Mouse (Mus musculus) neutrophil, adult 5-6 weeks (primary cell): ENCODE results near the gene Cpt1c. TPM values are rescaled to one million over a fixed set of nuclear protein-coding genes. Genes with fewer than 3 reads are reported as not detected.

Source experiments
- ATAC-seq: fragments of 151-379, 151-347 bp; 2 replicates; pipeline ENCODE4 v1.8.0; 2017; ENCODE audit warnings: mild to moderate bottlenecking, moderate TSS enrichment; ENCODE audit not compliant: insufficient number of reproducible peaks, poor library complexity, low FRiP score, severe bottlenecking; ENCODE audit errors: extremely low read depth
- total RNA-seq: library from RNA; stranded (forward); fragments of 200-1000 nt; gene quantifications from 2 replicates; pipeline ENCODE4 v1.2.3, GENCODE M21; 2017

Cpt1c gene
- total RNA-seq, 1 experiment from 2014 or later: not detected

DNA sequence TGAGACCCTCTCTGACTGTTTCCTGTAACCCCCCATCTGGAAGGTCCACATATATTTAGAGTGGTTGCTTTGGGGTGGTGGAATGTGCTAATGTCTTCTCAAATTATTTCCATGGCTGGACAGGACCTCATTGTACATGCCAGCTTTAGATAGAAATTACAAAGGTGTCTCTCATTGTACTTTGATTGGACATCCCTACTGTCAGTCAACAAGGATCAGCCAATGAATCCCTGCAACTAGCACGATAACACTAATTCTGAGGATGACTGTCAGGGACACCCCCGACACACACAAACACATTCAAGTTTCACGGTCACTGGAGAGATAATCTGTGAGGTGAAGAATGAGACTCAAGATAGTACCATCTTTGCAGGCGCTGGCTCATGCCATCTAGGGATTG lies 36.0 kb downstream of the Cpt1c start:
- no peak for ATAC-seq

DNA sequence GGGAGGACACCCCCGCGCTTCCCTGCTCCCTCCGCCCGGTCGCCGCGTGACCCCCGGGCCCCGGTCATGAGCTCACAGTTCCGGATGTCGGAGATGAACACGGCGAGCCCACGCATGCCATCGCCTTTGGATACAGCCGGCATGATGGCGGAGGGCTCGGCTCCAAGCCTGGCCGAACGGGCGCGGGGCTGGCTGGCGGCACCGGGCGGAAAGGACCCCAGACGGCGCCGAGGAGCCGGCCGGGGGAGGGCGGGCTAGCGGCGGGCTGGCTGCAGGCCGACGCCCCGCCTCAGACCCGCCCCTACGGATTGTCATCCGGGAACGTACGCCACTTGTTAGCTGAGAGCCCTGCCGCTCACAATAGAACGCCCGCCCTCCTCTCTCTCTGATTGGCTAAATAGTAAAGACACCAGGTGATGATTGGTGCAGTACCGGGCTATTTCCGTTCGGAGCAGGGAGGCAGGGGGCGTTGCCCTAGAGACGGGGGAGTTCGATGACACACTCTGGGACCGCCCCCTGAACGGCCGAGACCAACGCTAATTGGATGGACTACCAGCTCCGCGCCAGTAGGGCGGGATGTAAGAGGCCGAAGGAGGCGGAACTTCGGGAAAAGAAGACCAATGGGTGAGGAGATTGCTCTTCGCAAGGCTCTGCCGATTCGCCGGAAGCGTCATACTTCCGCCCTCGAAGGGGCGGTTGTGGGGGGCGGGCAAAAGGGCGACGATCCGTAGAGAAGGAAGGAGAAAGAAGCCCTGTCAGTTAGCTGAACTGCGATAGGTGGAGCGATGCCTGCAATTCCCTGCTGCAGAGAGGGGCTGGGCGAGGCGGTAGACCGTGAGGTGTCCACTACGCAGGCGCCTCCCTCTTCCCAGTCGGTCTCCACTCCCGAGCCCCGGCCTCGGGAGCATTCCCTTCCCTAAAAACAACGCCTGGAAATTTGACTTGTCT lies 45.2 kb downstream of the Cpt1c start, which contains the start of gene Ap2a1:
Gene Ap2a1 (minus strand): TSS at position 293 of the 948 bp plus-strand sequence.
- ATAC-seq: peak; percentile 94

- no peak for ATAC-seq
These were observed 46.1 kb downstream of the Cpt1c start for GRCm38 (mm10) chr7:44928570-44928969.

DNA sequence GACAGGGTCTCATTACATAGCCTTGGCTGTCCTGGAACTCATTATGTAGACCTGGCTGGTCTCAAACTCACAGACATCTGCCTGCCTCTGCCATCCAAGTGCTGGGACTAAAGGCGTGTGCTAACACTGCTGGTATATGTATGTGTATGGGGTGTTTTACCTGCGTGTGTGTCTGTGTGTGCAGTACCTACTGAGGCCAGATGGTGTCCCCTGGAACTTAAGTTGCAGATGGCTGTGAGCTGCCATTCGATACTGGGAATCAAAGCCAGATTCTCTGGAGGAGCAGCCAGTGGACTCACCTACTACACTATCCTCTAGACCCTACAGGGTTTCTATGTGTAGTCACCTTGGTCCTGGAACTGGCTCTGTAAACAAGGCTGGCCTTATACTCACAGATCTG lies 49.2 kb downstream of the Cpt1c start:
- no peak for ATAC-seq

- ATAC-seq: no peak
These were observed 52.1 kb downstream of the Cpt1c start for GRCm38 (mm10) chr7:44922530-44922929.

- ATAC-seq: no peak
These were observed 55.5 kb downstream of the Cpt1c start for GRCm38 (mm10) chr7:44919127-44919526.

GRCm38 (mm10) chr7:44918219-44918618 lies 56.4 kb downstream of the Cpt1c start:
- no peak for ATAC-seq

DNA sequence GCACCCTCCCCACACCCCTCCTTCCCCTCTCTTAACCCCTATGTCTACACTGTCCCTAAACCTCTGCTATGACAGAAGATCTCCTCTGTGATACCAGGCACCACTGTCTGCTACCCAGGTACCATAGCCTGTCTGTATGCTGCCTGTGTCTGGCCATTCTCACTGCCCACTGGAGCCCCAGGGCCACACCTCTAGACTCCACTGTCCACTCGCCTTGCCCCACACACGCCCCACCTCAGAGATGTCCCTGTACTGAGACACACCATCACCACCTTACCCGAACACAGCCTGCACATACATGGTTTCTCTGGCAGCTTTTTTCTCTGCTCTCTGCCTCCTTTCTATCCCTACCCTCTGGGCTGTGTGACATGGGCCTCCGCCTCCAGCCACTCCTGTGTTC lies 57.8 kb downstream of the Cpt1c start:
- ATAC-seq: no peak

GRCm38 (mm10) chr7:44916191-44916590 lies 58.5 kb downstream of the Cpt1c start:
- no peak for ATAC-seq

GRCm38 (mm10) chr7:44915314-44915713 lies 59.3 kb downstream of the Cpt1c start:
- ATAC-seq: no peak

GRCm38 (mm10) chr7:44914396-44914795 lies 60.3 kb downstream of the Cpt1c start:
- no peak for ATAC-seq

Other genes with a start within 250 kb of the Cpt1c start
- gene Vrk3, start 226.4 kb downstream of the Cpt1c start, total RNA-seq: 49.1 and 52.8 TPM in 2 replicates
- 0.98 and 1.5 TPM in 2 replicates for gene Zfp473, start 223.8 kb downstream of the Cpt1c start, total RNA-seq
- gene Nup62, start 158.8 kb downstream of the Cpt1c start, total RNA-seq: 40.6 and 42.0 TPM in 2 replicates
- gene Il4i1, start 158.5 kb downstream of the Cpt1c start, total RNA-seq: 25.3 and 28.3 TPM in 2 replicates
- 1.3 and 1.8 TPM in 2 replicates for gene Atf5, start 158.2 kb downstream of the Cpt1c start, total RNA-seq
- gene Akt1s1, start 125.9 kb downstream of the Cpt1c start, total RNA-seq: 26.4 and 37.0 TPM in 2 replicates
- 62.0 and 73.8 TPM in 2 replicates for gene Tbc1d17, start 125.8 kb downstream of the Cpt1c start, total RNA-seq
- gene Pnkp, start 117.7 kb downstream of the Cpt1c start, total RNA-seq: 95.7 and 102 TPM in 2 replicates
- 5.2 and 9.7 TPM in 2 replicates for gene Ptov1, start 105.1 kb downstream of the Cpt1c start, total RNA-seq
- gene Med25, start 82.1 kb downstream of the Cpt1c start, total RNA-seq: 23.5 and 26.8 TPM in 2 replicates
- 22.1 and 29.9 TPM in 2 replicates for gene Fuz, start 78.8 kb downstream of the Cpt1c start, total RNA-seq
- 23.9 and 29.8 TPM in 2 replicates for gene Ap2a1, start 45.4 kb downstream of the Cpt1c start, total RNA-seq
- not detected in 2 replicates for gene Tsks, start 31.6 kb downstream of the Cpt1c start, total RNA-seq
- 41.1 and 52.0 TPM in 2 replicates for gene Prmt1, start 11.7 kb upstream of the Cpt1c start, total RNA-seq
- gene Irf3, start 22.8 kb upstream of the Cpt1c start, total RNA-seq: 216 and 230 TPM in 2 replicates
- 17.8 and 20.9 TPM in 2 replicates for gene Bcl2l12, start 23.9 kb upstream of the Cpt1c start, total RNA-seq
- 35.7 and 39.7 TPM in 2 replicates for gene Scaf1, start 41.5 kb upstream of the Cpt1c start, total RNA-seq
- gene Rras, start 43.1 kb upstream of the Cpt1c start, total RNA-seq: 4.9 and 7.1 TPM in 2 replicates
- gene Prr12, start 78.0 kb upstream of the Cpt1c start, total RNA-seq: 7.6 and 10.2 TPM in 2 replicates
- gene Nosip, start 87.6 kb upstream of the Cpt1c start, total RNA-seq: 50.7 and 51.0 TPM in 2 replicates
- gene Prrg2, start 87.8 kb upstream of the Cpt1c start, total RNA-seq: 19.8 and 21.8 TPM in 2 replicates
- 9.2 and 16.1 TPM in 2 replicates for gene Rcn3, start 117.4 kb upstream of the Cpt1c start, total RNA-seq
- gene Fcgrt, start 129.0 kb upstream of the Cpt1c start, total RNA-seq: 29.6 and 32.2 TPM in 2 replicates
- gene Rps11, start 149.6 kb upstream of the Cpt1c start, total RNA-seq: 587 and 609 TPM in 2 replicates
- gene Rpl13a, start 153.9 kb upstream of the Cpt1c start, total RNA-seq: 2,520 and 3,147 TPM in 2 replicates
- gene Gm45713, start 161.4 kb upstream of the Cpt1c start, total RNA-seq: 0.58 TPM in 1 of 2 replicates, not detected in the other
- 34.4 and 37.5 TPM in 2 replicates for gene Flt3l, start 161.6 kb upstream of the Cpt1c start, total RNA-seq
- 33.4 and 38.5 TPM in 2 replicates for gene Pih1d1, start 179.5 kb upstream of the Cpt1c start, total RNA-seq
- 38.3 and 39.7 TPM in 2 replicates for gene Aldh16a1, start 179.7 kb upstream of the Cpt1c start, total RNA-seq
- gene Slc17a7, start 189.1 kb upstream of the Cpt1c start, total RNA-seq: not detected in 2 replicates
- not detected in 2 replicates for gene Gfy, start 204.7 kb upstream of the Cpt1c start, total RNA-seq
- gene Pth2, start 206.1 kb upstream of the Cpt1c start, total RNA-seq: not detected in 2 replicates
- 0.25 and 0.35 TPM in 2 replicates for gene Ccdc155, start 230.0 kb upstream of the Cpt1c start, total RNA-seq
- gene Dkkl1, start 237.3 kb upstream of the Cpt1c start, total RNA-seq: 1.6 and 2.8 TPM in 2 replicates
- not detected in 2 replicates for gene Tead2, start 240.9 kb upstream of the Cpt1c start, total RNA-seq